Mouse (Mus musculus) heart, embryonic 14.5 days (tissue): ENCODE results near the gene Gm21976. TPM values are rescaled to one million over a fixed set of nuclear protein-coding genes. Genes with fewer than 3 reads are reported as not detected.

Experiments used
- ATAC-seq: fragments of 200-750 bp; cut with Nextera tagmentation; 2 replicates; pipeline ENCODE4 v1.8.0; 2017; ENCODE audit warnings: low read depth, moderate TSS enrichment; ENCODE audit not compliant: insufficient number of reproducible peaks, insufficient read depth, low FRiP score
- H3K27ac ChIP-seq, 2 experiments: fragments of 200-500 bp in 1 of 2; fragments of 300-500 bp in 1 of 2; sonication (generic) in 1 of 2; replicated peaks in 1 of 2; 2 replicates each; pipeline ENCODE4 v1.5.1; 2012 to 2014; ENCODE audit warnings: low read depth in 2 of 2, low read length in 2 of 2, control low read depth in 1 of 2, mild to moderate bottlenecking in 1 of 2, mixed read lengths in 1 of 2; ENCODE audit not compliant: control insufficient read depth in 1 of 2, insufficient read depth in 1 of 2
- H3K27me3 ChIP-seq: fragments of 300-500 bp; sonication (generic); 2 replicates; pipeline ENCODE4 v1.6.1; 2014; ENCODE audit warnings: mild to moderate bottlenecking, low read length, control low read depth; ENCODE audit not compliant: control insufficient read depth, insufficient read depth
- H3K36me3 ChIP-seq: fragments of 300-500 bp; sonication (generic); 2 replicates; pipeline ENCODE4 v1.6.1; 2014; ENCODE audit warnings: mild to moderate bottlenecking, control low read depth, low read length, mixed read lengths; ENCODE audit not compliant: control insufficient read depth, insufficient read depth
- H3K4me1 ChIP-seq, 2 experiments: fragments of 200-500 bp in 1 of 2; fragments of 300-500 bp in 1 of 2; sonication (generic) in 1 of 2; 2 replicates each; pipeline ENCODE4 v1.6.1; 2012 to 2014; ENCODE audit warnings: low read length in 2 of 2, control low read depth in 1 of 2, mixed read lengths in 1 of 2; ENCODE audit not compliant: control insufficient read depth in 2 of 2, insufficient read depth in 2 of 2
- H3K4me2 ChIP-seq: fragments of 300-500 bp; sonication (generic); 2 replicates; pipeline ENCODE4 v1.6.1; 2014; ENCODE audit warnings: mild to moderate bottlenecking, low read length
- H3K4me3 ChIP-seq, 2 experiments: fragments of 200-500 bp in 1 of 2; fragments of 300-500 bp in 1 of 2; sonication (generic) in 1 of 2; 2 replicates each; pipeline ENCODE4 v1.5.1; 2012 to 2014; ENCODE audit warnings: low read length in 2 of 2, mild to moderate bottlenecking in 2 of 2, control low read depth in 1 of 2, low read depth in 1 of 2, moderate library complexity in 1 of 2; ENCODE audit not compliant: control insufficient read depth in 1 of 2, insufficient read depth in 1 of 2
- H3K9ac ChIP-seq: fragments of 300-500 bp; sonication (generic); 2 replicates; pipeline ENCODE4 v1.6.1; 2014; ENCODE audit warnings: mild to moderate bottlenecking, low read length
- H3K9me3 ChIP-seq: fragments of 300-500 bp; sonication (generic); 2 replicates; pipeline ENCODE4 v1.6.1; 2016; ENCODE audit warnings: low read length, control low read depth; ENCODE audit not compliant: control insufficient read depth
- WGBS: fragments of 180-500 bp; shearing (Covaris S2); extraction: QIAGEN DNeasy Blood & Tissue Kit; methylation state at CpG from one replicate; pipeline ENCODE4 v1.1.7; 2014; 5-methylcytosine and 5-hydroxymethylcytosine counted together
- polyA plus RNA-seq: library from polyadenylated mRNA; unstranded; fragments of >200 nt; fragmentation: Nextera tagmentation; extraction: Ambion mirVana; gene quantifications from 2 replicates; pipeline ENCODE4 v1.2.1, GENCODE M21; 2014

Gene Gm21976
- polyA plus RNA-seq, 1 experiment from 2014 or later, result not detected

DNA sequence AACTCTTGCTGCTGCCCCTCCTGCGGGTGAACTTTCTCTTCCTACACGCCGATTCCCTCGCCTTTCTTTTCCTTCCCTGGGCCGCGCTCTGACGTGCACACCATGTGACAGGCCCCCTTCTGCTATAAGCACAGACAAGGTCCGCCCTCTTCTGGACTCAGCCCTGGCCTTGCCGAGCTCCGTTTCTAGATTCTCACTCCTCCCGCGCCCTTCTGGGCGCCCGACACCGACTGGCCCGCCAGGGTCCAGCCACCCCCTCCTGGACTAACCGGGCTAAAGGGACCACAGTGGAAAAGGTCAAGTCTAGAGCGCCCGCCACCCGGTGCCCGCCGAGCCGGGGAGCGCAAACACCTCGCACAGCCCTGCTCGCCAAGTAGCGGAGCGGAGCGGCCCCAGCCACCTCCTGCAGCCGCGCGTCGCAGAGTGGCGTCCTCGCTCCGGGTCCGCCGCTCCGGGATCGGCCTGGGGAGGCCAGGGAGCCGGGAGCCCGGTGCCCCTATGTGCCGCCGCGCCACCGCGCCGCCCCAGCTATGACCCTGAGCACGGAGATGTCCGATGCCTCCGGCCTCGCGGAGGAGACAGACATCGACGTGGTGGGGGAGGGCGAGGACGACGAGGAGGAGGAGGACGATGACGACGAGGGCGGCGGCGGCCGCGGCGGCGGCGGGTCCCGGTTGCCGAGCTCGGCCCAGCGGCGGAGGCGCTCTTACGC, 74.6 kb downstream of the Gm21976 start, which contains the start of gene Foxd1:
Gene Foxd1 (plus strand): TSS at position 153 of the 712 bp plus-strand sequence.
- no peak within 1 kb of the TSS for H3K27ac ChIP-seq
- peak within 1 kb of the TSS; percentile 84 for H3K4me2 ChIP-seq
- H3K4me1 ChIP-seq, result peaks cover 2 to 14% of the 10 kb centered on the region in 2 experiments; a peak in 3 of 4 replicates
- no peaks in the 10 kb centered on the region for H3K9me3 ChIP-seq
- ATAC-seq, result peak; percentile 79
- H3K27me3 ChIP-seq, result peaks cover 92% of the 10 kb centered on the region
- 0 out of 2 replicates have a peak within 1 kb of the TSS, but pooled peaks have one; percentile 41 for H3K9ac ChIP-seq
- H3K36me3 ChIP-seq, result no peaks in the 10 kb centered on the region
- H3K4me3 ChIP-seq, result peak within 1 kb of the TSS; percentile 41 to 52
- WGBS, result under 1% methylated on average over 70 of the region's 76 CpGs

DNA sequence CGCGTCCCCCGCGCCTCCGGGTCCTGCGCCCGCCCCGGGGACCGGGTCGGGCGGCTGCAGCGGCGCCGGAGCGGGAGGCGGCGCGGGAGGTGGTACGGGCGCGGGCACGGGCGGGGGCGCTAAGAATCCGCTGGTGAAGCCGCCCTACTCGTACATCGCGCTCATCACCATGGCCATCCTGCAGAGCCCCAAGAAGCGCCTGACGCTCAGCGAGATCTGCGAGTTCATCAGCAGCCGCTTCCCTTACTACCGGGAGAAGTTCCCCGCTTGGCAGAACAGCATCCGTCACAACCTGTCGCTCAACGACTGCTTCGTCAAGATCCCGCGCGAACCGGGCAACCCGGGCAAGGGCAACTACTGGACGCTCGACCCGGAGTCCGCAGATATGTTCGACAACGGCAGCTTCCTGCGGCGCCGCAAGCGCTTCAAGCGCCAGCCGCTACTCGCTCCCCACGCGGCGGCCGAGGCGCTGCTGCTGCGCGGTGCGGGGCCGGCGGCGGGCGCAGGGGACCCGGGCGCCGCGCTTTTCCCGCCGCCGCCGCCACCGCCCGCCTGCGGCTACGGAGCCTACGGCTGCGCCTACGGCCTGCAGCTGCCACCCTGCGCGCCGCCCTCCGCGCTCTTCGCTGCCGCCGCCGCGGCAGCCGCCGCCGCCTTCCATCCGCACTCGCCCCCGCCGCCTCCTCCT, 75.3 kb downstream of the Gm21976 start:
- peaks cover 2 to 14% of the 10 kb centered on the region in 2 experiments; a peak in 3 of 4 replicates for H3K4me1 ChIP-seq
- H3K4me2 ChIP-seq, result peak overlapping the region; percentile 84
- H3K9ac ChIP-seq, result peak overlapping the region; percentile 21; the same call in 1 of the 2 replicates
- H3K27me3 ChIP-seq, result peaks cover 94% of the 10 kb centered on the region
- WGBS, result under 1% methylated on average over 87 of the region's 102 CpGs
- H3K36me3 ChIP-seq, result no peaks in the 10 kb centered on the region
- no peak overlapping the region for H3K27ac ChIP-seq
- 0 out of 2 replicates have a peak, but pooled peaks have one; percentile 25 for ATAC-seq
- no peaks in the 10 kb centered on the region for H3K9me3 ChIP-seq
- peak overlapping the region; percentile 41 to 52 for H3K4me3 ChIP-seq

GRCm38 (mm10) chr13:98355559-98356111, 75.9 kb downstream of the Gm21976 start:
- Histone ChIP-seq H3K36me3 (no peaks in the 10 kb centered on the region), H3K9ac (peak overlapping the region; percentile 21; the same call in 1 of the 2 replicates), H3K4me2 (peak overlapping the region; percentile 84), H3K4me1 (peaks cover 2 to 14% of the 10 kb centered on the region in 2 experiments; a peak in 3 of 4 replicates), H3K4me3 (peak overlapping the region; percentile 41 to 52), H3K27me3 (peaks cover 94% of the 10 kb centered on the region), H3K27ac (no peak overlapping the region), H3K9me3 (no peaks in the 10 kb centered on the region)
- no peak for ATAC-seq
- WGBS, result under 1% methylated on average over 75 of the region's 81 CpGs

- Histone ChIP-seq H3K4me1 (peaks cover 2 to 14% of the 10 kb centered on the region in 2 experiments; a peak in 3 of 4 replicates), H3K27ac (no peak overlapping the region), H3K36me3 (no peaks in the 10 kb centered on the region), H3K27me3 (peaks cover 94% of the 10 kb centered on the region), H3K9ac (no peak overlapping the region), H3K4me2 (no peak overlapping the region), H3K4me3 (peak overlapping the region in 1 of 2 experiments; percentile 52; a peak in 2 of 4 replicates), H3K9me3 (no peaks in the 10 kb centered on the region)
- ATAC-seq, result no peak
- 6% methylated on average over 9 of the region's 9 CpGs for WGBS
Measured at GRCm38 (mm10) chr13:98356176-98356972, 76.7 kb downstream of the Gm21976 start.

Other genes with a start within 250 kb of the Gm21976 start
- gene Arhgef28, start 73.4 kb upstream of the Gm21976 start, polyA plus RNA-seq, result 10.8 and 14.2 TPM in 2 replicates
- gene Utp15, start 16.8 kb upstream of the Gm21976 start, polyA plus RNA-seq, result 16.2 TPM in 2 replicates
- 19.2 and 24.1 TPM in 2 replicates for gene Ankra2, start 16.8 kb upstream of the Gm21976 start, polyA plus RNA-seq
- gene Btf3, start 37.1 kb downstream of the Gm21976 start, polyA plus RNA-seq, result 400 and 431 TPM in 2 replicates
- gene Foxd1, start 74.4 kb downstream of the Gm21976 start, polyA plus RNA-seq, result not detected in 2 replicates
- gene Gm10320, start 212.1 kb downstream of the Gm21976 start, polyA plus RNA-seq, result 0.81 and 1.2 TPM in 2 replicates